Mouse (Mus musculus): ENCODE results near the gene Gm20820.
"Not testable (repeated sequence)": the region's sequence is repeated elsewhere in the genome, so short reads cannot be mapped to it uniquely, and the experiment has no call there.

The Gm20820 gene

GRCm38 (mm10) chrY:86061472-86061871, at the start of gene Gm20820:
Gene Gm20820 (plus strand): TSS chrY:86061772.
- DNase-seq = not testable (repeated sequence)
